Mouse (Mus musculus) CH12.LX (cell line): ENCODE results near the gene Gbgt1. TPM values are rescaled to one million over a fixed set of nuclear protein-coding genes. Genes with fewer than 3 reads are reported as not detected.

ENCODE experiments used
- DNase-seq: peaks from one replicate; pipeline ENCODE4 v3.0.0-alpha.2; 2013; ENCODE audit errors: extremely low read depth
- H3K27ac ChIP-seq: 2 replicates; pipeline ENCODE4 v1.5.1; 2012; ENCODE audit warnings: low read depth, mild to moderate bottlenecking, control low read depth, moderate library complexity; ENCODE audit not compliant: insufficient read depth
- H3K27me3 ChIP-seq: replicated peaks from 2 replicates; pipeline ENCODE3; 2012; ENCODE audit warnings: inconsistent platforms
- H3K36me3 ChIP-seq, 2 experiments: replicated peaks in 1 of 2; 2 replicates each; pipeline versions ENCODE3 to v1.6.1; 2012; ENCODE audit warnings: inconsistent platforms in 1 of 2, low read length in 1 of 2, mild to moderate bottlenecking in 1 of 2, mixed read lengths in 1 of 2, moderate library complexity in 1 of 2; ENCODE audit not compliant: control insufficient read depth in 1 of 2, insufficient read depth in 1 of 2
- H3K4me1 ChIP-seq, 2 experiments: 2 replicates each; pipeline ENCODE4 v1.6.1; 2012; ENCODE audit warnings: inconsistent platforms in 1 of 2, moderate library complexity in 1 of 2; ENCODE audit not compliant: insufficient read depth in 2 of 2, control insufficient read depth in 1 of 2
- H3K4me2 ChIP-seq: 2 replicates; pipeline ENCODE4 v1.6.1; 2012; ENCODE audit warnings: low read depth, mild to moderate bottlenecking, control low read depth; ENCODE audit not compliant: poor library complexity, insufficient read depth, severe bottlenecking
- H3K4me3 ChIP-seq, 3 experiments: fragments of 150-350 bp in 1 of 3; sonication (generic) in 1 of 3; replicated peaks in 1 of 3; 2 replicates each; pipeline versions ENCODE3 to v1.5.1; 2011 to 2012; ENCODE audit warnings: low read depth in 2 of 3, low read length in 2 of 3, mild to moderate bottlenecking in 2 of 3, moderate library complexity in 2 of 3, control low read depth in 1 of 3, improper control_type of control experiment in 1 of 3, inconsistent platforms in 1 of 3, mixed read lengths in 1 of 3; ENCODE audit not compliant: poor library complexity in 1 of 3
- H3K79me2 ChIP-seq: replicated peaks from 2 replicates; pipeline ENCODE4 v1.6.1; 2012; ENCODE audit warnings: mild to moderate bottlenecking, moderate library complexity; ENCODE audit not compliant: control insufficient read depth, poor library complexity, insufficient read depth, severe bottlenecking; ENCODE audit errors: extremely low read depth
- H3K9ac ChIP-seq: 2 replicates; pipeline ENCODE4 v1.6.1; 2012; ENCODE audit warnings: low read depth, mild to moderate bottlenecking, control low read depth, moderate library complexity; ENCODE audit not compliant: insufficient read depth
- H3K9me3 ChIP-seq: replicated peaks from 2 replicates; pipeline ENCODE3; 2012; ENCODE audit warnings: low read length, inconsistent platforms, mixed read lengths
- BHLHE40 ChIP-seq: IDR thresholded peaks from 2 replicates; pipeline ENCODE4 v1.6.1; 2011; ENCODE audit warnings: mild to moderate bottlenecking, low read depth, low read length, improper control_type of control experiment
- CHD1 ChIP-seq: IDR thresholded peaks from 2 replicates; pipeline ENCODE4 v1.6.1; 2012; ENCODE audit warnings: low read depth, low read length, improper control_type of control experiment, inconsistent platforms
- CHD2 ChIP-seq: IDR thresholded peaks from 2 replicates; pipeline ENCODE4 v1.6.1; 2011; ENCODE audit warnings: low read length, improper control_type of control experiment
- CTCF ChIP-seq, 2 experiments: IDR thresholded peaks in 1 of 2; conservative IDR thresholded peaks in 1 of 2; 2 replicates each; pipeline ENCODE4 v1.5.1; 2011 to 2012; ENCODE audit warnings: low read depth in 2 of 2, low read length in 2 of 2, improper control_type of control experiment in 1 of 2, inconsistent platforms in 1 of 2, mild to moderate bottlenecking in 1 of 2, moderate library complexity in 1 of 2
- E2F4 ChIP-seq: IDR thresholded peaks from 2 replicates; pipeline ENCODE4 v1.6.1; 2011; ENCODE audit warnings: low read depth, low read length, improper control_type of control experiment; ENCODE audit not compliant: insufficient replicate concordance
- ELF1 ChIP-seq: IDR thresholded peaks from 2 replicates; pipeline ENCODE4 v1.6.1; 2014; ENCODE audit warnings: low read depth, mild to moderate bottlenecking, inconsistent platforms, low read length, improper control_type of control experiment
- ETS1 ChIP-seq: conservative IDR thresholded peaks from 2 replicates; pipeline ENCODE4 v1.6.1; 2012; ENCODE audit warnings: low read depth, mild to moderate bottlenecking, inconsistent platforms, low read length, improper control_type of control experiment, moderate library complexity
- HCFC1 ChIP-seq: IDR thresholded peaks from 2 replicates; pipeline ENCODE4 v1.6.1; 2012; ENCODE audit warnings: low read depth, mild to moderate bottlenecking, inconsistent platforms, low read length, improper control_type of control experiment
- IRF4 ChIP-seq: IDR thresholded peaks from 2 replicates; pipeline ENCODE4 v1.6.1; 2014; ENCODE audit warnings: low read depth, mild to moderate bottlenecking, inconsistent platforms, low read length, improper control_type of control experiment
- JUN ChIP-seq: IDR thresholded peaks from 2 replicates; pipeline ENCODE4 v1.6.1; 2011; ENCODE audit warnings: low read depth, mild to moderate bottlenecking, low read length, improper control_type of control experiment, moderate library complexity; ENCODE audit not compliant: insufficient read depth
- JUND ChIP-seq: conservative IDR thresholded peaks from 2 replicates; pipeline ENCODE4 v1.6.1; 2011; ENCODE audit warnings: low read depth, low read length, improper control_type of control experiment
- KAT2A ChIP-seq: IDR thresholded peaks from 2 replicates; pipeline ENCODE4 v1.6.1; 2012; ENCODE audit warnings: low read length, improper control_type of control experiment, inconsistent platforms; ENCODE audit not compliant: insufficient replicate concordance
- MAFK ChIP-seq: IDR thresholded peaks from 2 replicates; pipeline ENCODE4 v1.6.1; 2011; ENCODE audit warnings: low read length, improper control_type of control experiment; ENCODE audit not compliant: insufficient replicate concordance
- MAX ChIP-seq: IDR thresholded peaks from 2 replicates; pipeline ENCODE4 v1.6.1; 2011; ENCODE audit warnings: low read length, improper control_type of control experiment
- MAZ ChIP-seq: IDR thresholded peaks from 2 replicates; pipeline ENCODE4 v1.6.1; 2012; ENCODE audit warnings: low read depth, mild to moderate bottlenecking, inconsistent platforms, low read length, improper control_type of control experiment, moderate library complexity
- MEF2A ChIP-seq: IDR thresholded peaks from 2 replicates; pipeline ENCODE4 v1.6.1; 2014; ENCODE audit warnings: low read depth, mild to moderate bottlenecking, inconsistent platforms, low read length, improper control_type of control experiment, borderline replicate concordance
- MXI1 ChIP-seq: IDR thresholded peaks from 2 replicates; pipeline ENCODE4 v1.6.1; 2011; ENCODE audit warnings: mild to moderate bottlenecking, low read depth, low read length, improper control_type of control experiment
- MYC ChIP-seq: IDR thresholded peaks from 2 replicates; pipeline ENCODE4 v1.6.1; 2011; ENCODE audit warnings: low read depth, mild to moderate bottlenecking, improper control_type of control experiment, low read length
- NELFE ChIP-seq: IDR thresholded peaks from 2 replicates; pipeline ENCODE4 v1.6.1; 2011; ENCODE audit warnings: low read depth, low read length, improper control_type of control experiment
- NRF1 ChIP-seq: IDR thresholded peaks from 2 replicates; pipeline ENCODE4 v1.6.1; 2014; ENCODE audit warnings: low read depth, mild to moderate bottlenecking, inconsistent platforms, low read length, improper control_type of control experiment, moderate library complexity
- PAX5 ChIP-seq: IDR thresholded peaks from 2 replicates; pipeline ENCODE4 v1.6.1; 2012; ENCODE audit warnings: low read length, inconsistent platforms, mixed read lengths
- POLR2A ChIP-seq: IDR thresholded peaks from 2 replicates; pipeline ENCODE4 v1.6.1; 2011; ENCODE audit warnings: low read depth, mild to moderate bottlenecking, improper control_type of control experiment, low read length
- RAD21 ChIP-seq: IDR thresholded peaks from 2 replicates; pipeline ENCODE4 v1.6.1; 2011; ENCODE audit warnings: low read depth, mild to moderate bottlenecking, low read length, improper control_type of control experiment, moderate library complexity
- SMC3 ChIP-seq: IDR thresholded peaks from 2 replicates; pipeline ENCODE4 v1.6.1; 2011; ENCODE audit warnings: low read depth, low read length, improper control_type of control experiment
- TBP ChIP-seq: conservative IDR thresholded peaks from 2 replicates; pipeline ENCODE4 v1.6.1; 2011; ENCODE audit warnings: low read depth, low read length, improper control_type of control experiment
- TCF12 ChIP-seq: IDR thresholded peaks from 2 replicates; pipeline ENCODE4 v1.6.1; 2014; ENCODE audit warnings: low read depth, mild to moderate bottlenecking, inconsistent platforms, low read length, improper control_type of control experiment
- USF1 ChIP-seq: IDR thresholded peaks from 2 replicates; pipeline ENCODE4 v1.6.1; 2014; ENCODE audit warnings: low read depth, mild to moderate bottlenecking, inconsistent platforms, low read length, improper control_type of control experiment
- ZC3H11A ChIP-seq: IDR thresholded peaks from 2 replicates; pipeline ENCODE4 v1.6.1; 2012; ENCODE audit warnings: low read depth, mild to moderate bottlenecking, inconsistent platforms, low read length, improper control_type of control experiment
- dilution Hi-C: fragments of 300-500 bp; cut with MboI; formaldehyde crosslinking; loops from 2 replicates; pipeline ENCODE4 v1.14.3; 2020; ENCODE audit warnings: low sequenced_read_pairs; ENCODE audit not compliant: extremely low pct_unique_long_range_greater_than_20kb, extremely low pct_ligation_motif_present
- in situ Hi-C: fragments of 300-500 bp; cut with MboI; formaldehyde crosslinking; loops from 3 replicates; pipeline ENCODE4 v1.14.3; 2019; ENCODE audit warnings: low sequenced_read_pairs, low pct_ligation_motif_present, low pct_unique_long_range_greater_than_20kb, mixed read lengths
- polyA plus RNA-seq: library from polyadenylated mRNA; unstranded; fragments of >175 nt; gene quantifications from 2 replicates; pipeline ENCODE4 v1.2.1, GENCODE M21; 2012; ENCODE audit warnings: low read depth; ENCODE audit not compliant: insufficient read length
- total RNA-seq, 2 experiments: library from RNA; depleted of rRNA; stranded (reverse); fragments of 300-350 nt in 1 of 2; fragments of >200 nt in 1 of 2; gene quantifications; 2 replicates each; pipeline ENCODE4 v1.2.3; 2012 to 2014

Gene Gbgt1
- total and polyA plus RNA-seq, 3 experiments = not detected

DNA sequence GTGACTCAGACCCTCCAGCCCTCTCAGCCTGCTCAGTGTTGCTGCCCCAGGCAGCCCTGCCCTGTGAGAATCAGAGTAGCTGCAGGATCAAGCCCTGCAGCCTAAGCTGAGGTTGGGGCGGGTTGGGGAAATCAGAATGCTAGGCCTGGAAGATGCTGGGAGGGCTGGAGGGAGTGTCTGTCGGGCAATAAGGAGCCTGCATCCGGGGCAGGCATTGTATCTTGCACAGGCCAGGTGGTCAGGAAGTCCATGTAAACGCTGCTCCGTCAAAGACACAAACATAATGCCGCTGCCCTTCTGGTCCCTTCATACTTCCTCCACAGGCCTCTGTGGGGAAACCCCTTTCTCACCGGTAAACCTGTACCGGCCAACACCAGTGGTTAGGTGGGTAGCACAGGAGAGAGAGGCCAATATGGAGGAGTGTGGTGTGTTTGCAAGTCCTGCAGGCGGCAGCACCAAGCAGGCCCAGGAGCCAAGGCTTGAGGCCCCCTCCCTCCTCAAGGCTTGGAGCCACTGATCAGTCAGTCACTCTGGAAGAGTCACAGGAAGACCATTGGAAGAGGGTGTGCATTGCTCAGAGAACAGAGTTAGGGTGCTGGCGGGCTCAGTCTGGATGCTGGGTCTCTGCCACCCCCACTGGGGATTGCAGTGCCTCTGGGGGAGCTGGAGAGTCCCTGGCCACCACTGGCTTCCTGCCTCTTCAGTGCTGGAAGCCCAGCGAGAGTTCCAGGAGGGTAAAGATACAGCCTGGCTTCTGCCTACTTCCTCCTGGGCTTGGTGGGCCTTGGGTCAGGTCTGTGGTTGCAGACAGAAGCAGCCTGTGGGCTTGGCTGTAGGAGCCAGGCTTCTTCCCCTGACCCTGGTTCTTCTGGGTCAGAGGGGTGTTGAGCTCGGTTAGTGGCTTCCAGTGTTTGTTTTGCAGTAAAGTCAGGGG lies 29.5 kb downstream of the Gbgt1 start:
- Histone ChIP-seq H3K9ac (0 out of 2 replicates have a peak overlapping the region, but pooled peaks have one; percentile 8), H3K36me3 (peaks cover 0 to 8% of the 10 kb centered on the region in 2 experiments), H3K9me3 (no peaks in the 10 kb centered on the region), H3K27ac (peak overlapping the region; percentile 95), H3K27me3 (no peaks in the 10 kb centered on the region), H3K4me3 (peak overlapping the region in 2 of 3 experiments; percentile 4 to 13), H3K4me1 (peaks cover 35 to 82% of the 10 kb centered on the region in 2 experiments), H3K4me2 (peak overlapping the region; percentile 46), H3K79me2 (no peaks in the 10 kb centered on the region)
- TF ChIP-seq IRF4 = peak; percentile 65
- TF ChIP-seq MAX = no peak
- TF ChIP-seq TCF12 = peak; percentile 81
- no peak for TF ChIP-seq KAT2A
- no peak for TF ChIP-seq JUN
- peak; percentile 10; the same call in 1 of the 2 replicates for TF ChIP-seq ETS1
- no peak for TF ChIP-seq TBP
- TF ChIP-seq NRF1 = peak; percentile 26; the same call in 1 of the 2 replicates
- TF ChIP-seq JUND = no peak
- TF ChIP-seq MYC = 0 out of 2 replicates have a peak, but pooled peaks have one; percentile 47
- no peak for TF ChIP-seq POLR2A
- peak; percentile 15; the same call in 1 of the 2 replicates for TF ChIP-seq MXI1
- no peak for TF ChIP-seq PAX5
- TF ChIP-seq MAFK = 0 out of 2 replicates have a peak, but pooled peaks have one; percentile 16
- peak; percentile 56 for TF ChIP-seq RAD21
- TF ChIP-seq HCFC1 = peak; percentile 42
- no peak for TF ChIP-seq ZC3H11A
- TF ChIP-seq NELFE = 0 out of 2 replicates have a peak, but pooled peaks have one; percentile 33
- peak; percentile 81 for TF ChIP-seq SMC3
- TF ChIP-seq CTCF (conservative IDR thresholded peaks at IDR 0.05 in 1 of 2, IDR thresholded peaks at IDR 0.05 in 1 of 2; ENCODE audit: low read depth in 2 of 2, low read length in 2 of 2) = peak in 1 of 2 experiments; percentile 80; a peak in 2 of 4 replicates
- peak; percentile 67; the same call in 1 of the 2 replicates for TF ChIP-seq MEF2A
- TF ChIP-seq USF1 = no peak
- no peak for TF ChIP-seq E2F4
- TF ChIP-seq CHD2 = peak; percentile 36; the same call in 1 of the 2 replicates
- peak; percentile 67 for TF ChIP-seq ELF1
- peak; percentile 89 for TF ChIP-seq MAZ
- no peak for TF ChIP-seq BHLHE40
- no peak for TF ChIP-seq CHD1
- dilution Hi-C loops (no loop called here), in situ Hi-C loops (no loop called here)
- peak; percentile 82 for DNase-seq
